Mouse (Mus musculus): ENCODE results near the gene Ddx58.

DNA sequence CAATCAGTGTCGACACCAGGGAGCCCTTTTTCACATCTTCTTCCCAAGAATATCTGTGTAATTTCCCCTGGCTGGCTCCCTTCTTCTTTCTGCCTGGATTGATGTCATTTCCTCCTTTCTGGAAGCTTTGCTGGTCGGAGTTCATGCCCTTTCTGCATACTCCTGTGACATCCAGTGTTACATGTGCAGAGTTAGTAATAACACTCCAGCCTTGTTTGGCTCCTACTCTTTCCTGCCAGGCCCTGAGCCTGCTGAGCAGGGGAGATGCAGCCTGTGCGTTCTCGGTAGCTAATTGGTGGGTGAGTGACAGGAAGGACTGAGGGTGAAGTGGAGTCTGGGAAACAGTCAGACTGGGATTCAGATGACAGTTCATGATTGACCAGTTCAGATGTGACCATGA, 65.3 kb downstream of the Ddx58 start:
- no peak for TF ChIP-seq CTCF (IDR thresholded peaks at IDR 0.05; ENCODE audit: low read depth)
- no peak for TF ChIP-seq EP300 (IDR thresholded peaks at IDR 0.05; ENCODE audit: low read depth)
